Mouse (Mus musculus) liver, adult 2 months (tissue): ENCODE data around the gene Zfp958. TPM values are rescaled to one million over a fixed set of nuclear protein-coding genes. Genes with fewer than 3 reads are reported as not detected.
A peak's percentile ranks its signal among the peaks of the same experiment; 100 is the strongest.
"Not testable (repeated sequence)": the region's sequence is repeated elsewhere in the genome, so short reads cannot be mapped to it uniquely, and the experiment has no call there.

Experiments used
- DNase-seq: peaks from one replicate; pipeline ENCODE4 v3.0.0-alpha.2; 2011; ENCODE audit warnings: low read depth, low spot score; ENCODE audit errors: extremely low read depth
- H3K27ac ChIP-seq: fragments of 200-500 bp; replicated peaks from 2 replicates; pipeline ENCODE4 v1.5.1; 2012; ENCODE audit warnings: low read depth, mild to moderate bottlenecking, control low read depth, inconsistent platforms, low read length; ENCODE audit not compliant: insufficient read depth
- H3K27me3 ChIP-seq: fragments of 200-500 bp; 2 replicates; pipeline ENCODE4 v1.6.1; 2012; ENCODE audit warnings: mild to moderate bottlenecking, moderate library complexity, low read length, inconsistent platforms; ENCODE audit not compliant: control insufficient read depth, insufficient read depth
- H3K36me3 ChIP-seq: fragments of 200-500 bp; 2 replicates; pipeline ENCODE4 v1.6.1; 2012; ENCODE audit warnings: low read length, inconsistent platforms; ENCODE audit not compliant: control insufficient read depth, insufficient read depth
- H3K4me1 ChIP-seq: fragments of 200-500 bp; 2 replicates; pipeline ENCODE4 v1.6.1; 2011; ENCODE audit warnings: low read length; ENCODE audit not compliant: control insufficient read depth, insufficient read depth
- H3K4me3 ChIP-seq: fragments of 200-500 bp; 2 replicates; pipeline ENCODE4 v1.5.1; 2011; ENCODE audit warnings: low read depth, mild to moderate bottlenecking, control low read depth, low read length, moderate library complexity; ENCODE audit not compliant: insufficient read depth
- H3K79me2 ChIP-seq: fragments of 200-500 bp; 2 replicates; pipeline ENCODE4 v1.6.1; 2012; ENCODE audit warnings: inconsistent platforms, mild to moderate bottlenecking, low read length, moderate library complexity; ENCODE audit not compliant: control insufficient read depth, insufficient read depth
- H3K9ac ChIP-seq: fragments of 200-500 bp; 2 replicates; pipeline ENCODE4 v1.6.1; 2012; ENCODE audit warnings: low read depth, mild to moderate bottlenecking, control low read depth, inconsistent platforms, low read length
- CTCF ChIP-seq: fragments of 200-500 bp; IDR thresholded peaks from 2 replicates; pipeline ENCODE4 v1.5.1; 2011; ENCODE audit warnings: low read depth, low read length, control low read depth
- POLR2A ChIP-seq: fragments of 200-500 bp; IDR thresholded peaks from 2 replicates; pipeline ENCODE4 v1.6.1; 2011; ENCODE audit warnings: low read length, control low read depth; ENCODE audit not compliant: insufficient read depth; ENCODE audit errors: extremely low read depth
- WGBS: fragments of 180-500 bp; shearing (Covaris S2); methylation state at CpG from one replicate; pipeline ENCODE4 v1.1.7; 2018; 5-methylcytosine and 5-hydroxymethylcytosine counted together
- polyA plus RNA-seq: library from polyadenylated mRNA; depleted of rRNA; stranded (reverse); fragments of >200 nt; gene quantifications from 2 replicates; pipeline ENCODE4 v1.2.3, GENCODE M21; 2012
- total RNA-seq: library from RNA; depleted of rRNA; stranded (reverse); fragments of >200 nt; gene quantifications from 2 replicates; pipeline ENCODE4 v1.2.3, GENCODE M21; 2014

Gene Zfp958
- total and polyA plus RNA-seq, 2 experiments = 0.69 to 7.7 TPM

DNA sequence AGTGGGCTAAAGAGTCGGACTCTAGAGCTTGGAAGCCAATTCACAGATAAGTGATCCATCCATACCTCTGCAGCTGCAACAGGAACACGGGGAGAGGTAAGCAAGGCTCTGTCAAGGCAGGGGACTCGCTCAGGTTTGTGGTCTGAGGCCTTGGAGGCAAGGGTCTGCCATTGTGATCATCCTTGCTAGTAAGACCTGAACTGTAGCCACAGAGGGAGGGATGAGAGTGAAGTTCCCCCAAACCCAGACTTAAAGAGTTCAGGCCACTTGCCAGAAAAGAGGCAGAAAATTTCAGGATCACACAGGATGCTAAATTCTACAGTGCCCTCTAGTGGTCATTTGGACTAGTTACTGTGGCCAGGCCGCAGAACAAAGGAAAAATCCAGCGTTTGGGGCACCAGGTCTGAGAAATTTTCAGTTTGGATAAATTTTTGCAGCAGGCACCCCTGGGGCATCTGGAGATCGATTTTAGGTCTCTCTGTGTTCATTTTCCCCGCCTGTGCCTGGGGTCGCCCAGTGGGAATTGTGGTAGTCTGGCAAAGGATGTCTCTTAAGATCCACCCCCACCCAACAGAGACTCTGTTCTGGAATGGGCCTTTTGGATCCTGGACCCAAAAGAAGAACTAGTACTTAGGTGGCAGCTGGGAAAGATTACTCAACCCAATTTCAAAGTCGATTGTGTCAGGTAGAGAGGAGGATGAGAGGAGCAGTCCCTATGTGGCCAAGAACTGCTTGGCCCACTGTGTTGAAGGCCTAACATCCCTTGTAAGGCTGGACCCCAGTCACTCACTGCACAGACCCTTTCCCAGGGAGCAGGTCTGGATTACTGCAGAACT is 24.6 kb upstream of the Zfp958 start:
- no peak overlapping the region for H3K9ac ChIP-seq
- peak; percentile 41 for DNase-seq
- TF ChIP-seq POLR2A (no peak), CTCF (peak; percentile 51)
- no peaks in the 10 kb centered on the region for H3K27me3 ChIP-seq
- H3K79me2 ChIP-seq = no peaks in the 10 kb centered on the region
- H3K4me1 ChIP-seq = no peaks in the 10 kb centered on the region
- H3K27ac ChIP-seq = no peak overlapping the region
- no peak overlapping the region for H3K4me3 ChIP-seq
- 42% methylated on average over 9 of the region's 9 CpGs for WGBS
- H3K36me3 ChIP-seq = no peaks in the 10 kb centered on the region

- TF ChIP-seq CTCF (no peak), POLR2A (no peak)
- Histone ChIP-seq H3K9ac (no peak overlapping the region), H3K79me2 (peaks cover 6% of the 10 kb centered on the region; the same call in 1 of the 2 replicates), H3K4me3 (no peak overlapping the region), H3K27ac (no peak overlapping the region), H3K36me3 (no peaks in the 10 kb centered on the region), H3K4me1 (no peaks in the 10 kb centered on the region), H3K27me3 (no peaks in the 10 kb centered on the region)
- DNase-seq = no peak
- 90% methylated on average over 7 of the region's 7 CpGs for WGBS
These were observed 4.1 kb upstream of the Zfp958 start for GRCm38 (mm10) chr8:4608896-4609295.

DNA sequence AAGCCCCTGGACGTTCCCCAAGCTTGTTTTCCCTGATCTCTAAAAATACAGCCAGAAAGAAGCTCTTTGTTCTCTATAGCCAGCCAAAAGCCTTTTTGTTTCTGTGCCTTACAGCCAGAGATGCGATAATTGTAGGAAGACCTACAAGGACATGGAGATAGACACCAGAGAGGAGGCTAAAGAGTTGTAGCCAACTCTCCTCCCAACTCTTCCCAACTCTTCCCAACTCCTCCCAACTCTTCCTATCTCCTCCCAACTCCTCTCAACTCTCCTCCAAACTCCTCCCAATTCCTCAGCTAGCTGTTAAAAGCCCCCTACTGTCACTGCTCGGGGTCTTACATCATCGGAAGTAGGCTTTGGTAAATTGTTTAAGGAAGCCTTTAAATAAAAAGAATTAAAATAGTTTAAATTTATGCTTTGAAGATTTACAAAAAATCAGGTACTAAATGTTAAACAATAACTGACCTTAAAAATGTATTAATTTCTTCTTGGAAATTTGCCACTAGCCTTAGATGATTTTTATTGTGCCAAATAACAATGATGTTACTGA is 1.3 kb upstream of the Zfp958 start:
- H3K79me2 ChIP-seq = peaks cover 12% of the 10 kb centered on the region; the same call in 1 of the 2 replicates
- WGBS = 83% methylated on average over 4 of the region's 4 CpGs
- not testable (repeated sequence) for H3K9ac ChIP-seq, H3K4me3 ChIP-seq, H3K27ac ChIP-seq, H3K36me3 ChIP-seq, H3K27me3 ChIP-seq
- H3K4me1 ChIP-seq = peaks cover 15% of the 10 kb centered on the region
- peak; percentile 39 for DNase-seq

GRCm38 (mm10) chr8:4627349-4627748 is 14.4 kb downstream of the Zfp958 start:
- Histone ChIP-seq H3K79me2 (no peaks in the 10 kb centered on the region; the same call in 1 of the 2 replicates), H3K4me3 (no peak overlapping the region), H3K27ac (no peak overlapping the region), H3K4me1 (no peaks in the 10 kb centered on the region), H3K9ac (no peak overlapping the region), H3K36me3 (peaks cover 59% of the 10 kb centered on the region), H3K27me3 (no peaks in the 10 kb centered on the region; the same call in 1 of the 2 replicates)
- WGBS = 97% methylated on average over 1 of the region's 1 CpGs
- DNase-seq = no peak
- no peak for TF ChIP-seq POLR2A
- no peak for TF ChIP-seq CTCF

- TF ChIP-seq POLR2A (no peak), CTCF (no peak)
- Histone ChIP-seq H3K36me3 (peaks cover 2% of the 10 kb centered on the region; the same call in 1 of the 2 replicates), H3K4me3 (no peak overlapping the region), H3K27ac (no peak overlapping the region), H3K27me3 (no peaks in the 10 kb centered on the region), H3K9ac (no peak overlapping the region), H3K79me2 (no peaks in the 10 kb centered on the region), H3K4me1 (no peaks in the 10 kb centered on the region)
- no peak for DNase-seq
- WGBS = 93% methylated on average over 4 of the region's 4 CpGs
These were observed 24.1 kb downstream of the Zfp958 start for GRCm38 (mm10) chr8:4637071-4637470.

- DNase-seq, H3K4me3 ChIP-seq, H3K36me3 ChIP-seq, H3K79me2 ChIP-seq, H3K4me1 ChIP-seq, H3K27ac ChIP-seq, H3K9ac ChIP-seq, H3K27me3 ChIP-seq: not testable (repeated sequence)
- 86% methylated on average over 6 of the region's 6 CpGs for WGBS
These were observed 30.0 kb downstream of the Zfp958 start for GRCm38 (mm10) chr8:4642974-4643373.
